Mouse (Mus musculus): ENCODE data around the gene Gdf7. TPM values are rescaled to one million over a fixed set of nuclear protein-coding genes. Genes with fewer than 3 reads are reported as not detected.

Gdf7 gene
- polyA plus RNA-seq (2012; ENCODE audit: insufficient read depth, insufficient read length, missing spikeins) = not detected in 2 replicates

GRCm38 (mm10) chr12:8301841-8302431 lies at the start of gene Gdf7:
Gene Gdf7 (minus strand): TSS chr12:8301954.
- H3K27ac ChIP-seq (replicated peaks; ENCODE audit: low read depth, low read length) = no peak within 1 kb of the TSS
- no peaks in the 10 kb centered on the region for H3K4me1 ChIP-seq (ENCODE audit: control insufficient read depth, insufficient read depth, insufficient read length, low read length)
- peak within 1 kb of the TSS; percentile 18; the same call in 1 of the 2 replicates for H3K4me3 ChIP-seq (ENCODE audit: insufficient read depth, low read depth, low read length)

GRCm38 (mm10) chr12:8351025-8351903 lies 49.5 kb upstream of the Gdf7 start:
- peaks cover 36% of the 10 kb centered on the region for H3K4me1 ChIP-seq (ENCODE audit: control insufficient read depth, insufficient read depth, insufficient read length, low read length)
- H3K4me3 ChIP-seq (ENCODE audit: insufficient read depth, low read depth, low read length) = no peak overlapping the region
- H3K27ac ChIP-seq (replicated peaks; ENCODE audit: low read depth, low read length) = peak overlapping the region; percentile 87

GRCm38 (mm10) chr12:8348733-8349513 lies 47.2 kb upstream of the Gdf7 start:
- peaks cover 54% of the 10 kb centered on the region for H3K4me1 ChIP-seq (ENCODE audit: control insufficient read depth, insufficient read depth, insufficient read length, low read length)
- peak overlapping the region; percentile 52; the same call in 1 of the 2 replicates for H3K27ac ChIP-seq (replicated peaks; ENCODE audit: low read depth, low read length)
- no peak overlapping the region for H3K4me3 ChIP-seq (ENCODE audit: insufficient read depth, low read depth, low read length)

GRCm38 (mm10) chr12:8347746-8348462 lies 46.1 kb upstream of the Gdf7 start:
- Histone ChIP-seq H3K4me3 (ENCODE audit: insufficient read depth, low read depth, low read length) (no peak overlapping the region), H3K4me1 (ENCODE audit: control insufficient read depth, insufficient read depth, insufficient read length, low read length) (peaks cover 54% of the 10 kb centered on the region), H3K27ac (replicated peaks; ENCODE audit: low read depth, low read length) (peak overlapping the region; percentile 52)

GRCm38 (mm10) chr12:8345539-8345938 lies 43.8 kb upstream of the Gdf7 start:
- peak overlapping the region; percentile 83 for H3K27ac ChIP-seq (replicated peaks; ENCODE audit: low read depth, low read length)
- H3K4me1 ChIP-seq (ENCODE audit: control insufficient read depth, insufficient read depth, insufficient read length, low read length) = peaks cover 55% of the 10 kb centered on the region
- no peak overlapping the region for H3K4me3 ChIP-seq (ENCODE audit: insufficient read depth, low read depth, low read length)

- H3K4me1 ChIP-seq (ENCODE audit: control insufficient read depth, insufficient read depth, insufficient read length, low read length) = peaks cover 52% of the 10 kb centered on the region
- peak overlapping the region; percentile 87 for H3K27ac ChIP-seq (replicated peaks; ENCODE audit: low read depth, low read length)
- H3K4me3 ChIP-seq (ENCODE audit: insufficient read depth, low read depth, low read length) = no peak overlapping the region
Measured at GRCm38 (mm10) chr12:8344897-8345296, 43.1 kb upstream of the Gdf7 start.

GRCm38 (mm10) chr12:8343381-8343780 lies 41.6 kb upstream of the Gdf7 start:
- peaks cover 42% of the 10 kb centered on the region for H3K4me1 ChIP-seq (ENCODE audit: control insufficient read depth, insufficient read depth, insufficient read length, low read length)
- H3K4me3 ChIP-seq (ENCODE audit: insufficient read depth, low read depth, low read length) = no peak overlapping the region
- H3K27ac ChIP-seq (replicated peaks; ENCODE audit: low read depth, low read length) = no peak overlapping the region

- Histone ChIP-seq H3K4me3 (ENCODE audit: insufficient read depth, low read depth, low read length) (no peak overlapping the region), H3K27ac (replicated peaks; ENCODE audit: low read depth, low read length) (peak overlapping the region; percentile 47), H3K4me1 (ENCODE audit: control insufficient read depth, insufficient read depth, insufficient read length, low read length) (peaks cover 32% of the 10 kb centered on the region)
Measured at GRCm38 (mm10) chr12:8341008-8341407, 39.3 kb upstream of the Gdf7 start.

- Histone ChIP-seq H3K4me1 (ENCODE audit: control insufficient read depth, insufficient read depth, insufficient read length, low read length) (peaks cover 22% of the 10 kb centered on the region), H3K4me3 (ENCODE audit: insufficient read depth, low read depth, low read length) (no peak overlapping the region)
Measured at GRCm38 (mm10) chr12:8339591-8340319, 38.0 kb upstream of the Gdf7 start.

GRCm38 (mm10) chr12:8338918-8339317 lies 37.2 kb upstream of the Gdf7 start:
- Histone ChIP-seq H3K27ac (replicated peaks; ENCODE audit: low read depth, low read length) (no peak overlapping the region), H3K4me1 (ENCODE audit: control insufficient read depth, insufficient read depth, insufficient read length, low read length) (peaks cover 18% of the 10 kb centered on the region), H3K4me3 (ENCODE audit: insufficient read depth, low read depth, low read length) (no peak overlapping the region)

More at GRCm38 (mm10) chr12:8339591-8340319, 38.0 kb upstream of the Gdf7 start:
- no peak overlapping the region for H3K27ac ChIP-seq (replicated peaks; ENCODE audit: low read depth, low read length)

- no peak overlapping the region for H3K27ac ChIP-seq (replicated peaks; ENCODE audit: low read depth, low read length)
Measured at GRCm38 (mm10) chr12:8338491-8338890, 36.7 kb upstream of the Gdf7 start.

GRCm38 (mm10) chr12:8337286-8338060 lies 35.7 kb upstream of the Gdf7 start:
- no peak overlapping the region for H3K4me3 ChIP-seq (ENCODE audit: insufficient read depth, low read depth, low read length)
- peak overlapping the region; percentile 35; the same call in 1 of the 2 replicates for H3K27ac ChIP-seq (replicated peaks; ENCODE audit: low read depth, low read length)

More at GRCm38 (mm10) chr12:8338491-8338890, 36.7 kb upstream of the Gdf7 start:
- Histone ChIP-seq H3K4me1 (ENCODE audit: control insufficient read depth, insufficient read depth, insufficient read length, low read length) (peaks cover 23% of the 10 kb centered on the region), H3K4me3 (ENCODE audit: insufficient read depth, low read depth, low read length) (no peak overlapping the region)

GRCm38 (mm10) chr12:8336601-8337285 lies 35.0 kb upstream of the Gdf7 start:
- Histone ChIP-seq H3K4me1 (ENCODE audit: control insufficient read depth, insufficient read depth, insufficient read length, low read length) (peaks cover 23% of the 10 kb centered on the region), H3K27ac (replicated peaks; ENCODE audit: low read depth, low read length) (0 out of 2 replicates have a peak overlapping the region, but pooled peaks have one; percentile 6), H3K4me3 (ENCODE audit: insufficient read depth, low read depth, low read length) (no peak overlapping the region)

More at GRCm38 (mm10) chr12:8337286-8338060, 35.7 kb upstream of the Gdf7 start:
- peaks cover 24% of the 10 kb centered on the region for H3K4me1 ChIP-seq (ENCODE audit: control insufficient read depth, insufficient read depth, insufficient read length, low read length)
